Mouse (Mus musculus): ENCODE measurements around the gene Grid2. TPM values are rescaled to one million over a fixed set of nuclear protein-coding genes. Genes with fewer than 3 reads are reported as not detected.

The Grid2 gene
- polyA plus RNA-seq, 1 experiment, result not detected

DNA sequence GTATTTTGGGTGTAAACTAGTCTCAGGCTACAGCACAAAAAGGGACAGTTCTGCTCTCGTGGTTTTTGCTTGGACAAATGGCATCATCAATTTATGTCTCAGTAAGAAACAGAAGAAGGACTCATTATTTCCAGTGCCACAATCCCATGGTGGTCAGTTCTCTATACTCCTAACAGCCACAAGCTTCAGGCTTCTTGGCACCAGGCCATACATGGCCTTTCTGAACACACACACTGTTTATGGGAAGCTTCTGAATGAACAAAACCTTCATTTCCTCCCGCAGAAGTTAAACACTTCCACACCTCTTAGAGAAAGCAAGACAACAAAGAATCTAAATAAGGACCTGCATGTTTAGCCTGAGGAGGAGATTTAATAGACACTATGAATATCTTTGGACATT is 709.1 kb downstream of the Grid2 start:
- Histone ChIP-seq H3K9me3 (no peaks in the 10 kb centered on the region), H3K36me3 (replicated peaks; ENCODE audit: low read length) (no peaks in the 10 kb centered on the region), H3K4me1 (no peaks in the 10 kb centered on the region), H3K4me3 (replicated peaks) (no peak overlapping the region), H3K27me3 (replicated peaks) (no peaks in the 10 kb centered on the region)
- no peak for TF ChIP-seq FLI1 (IDR thresholded peaks at IDR 0.05; ENCODE audit: low read length)

DNA sequence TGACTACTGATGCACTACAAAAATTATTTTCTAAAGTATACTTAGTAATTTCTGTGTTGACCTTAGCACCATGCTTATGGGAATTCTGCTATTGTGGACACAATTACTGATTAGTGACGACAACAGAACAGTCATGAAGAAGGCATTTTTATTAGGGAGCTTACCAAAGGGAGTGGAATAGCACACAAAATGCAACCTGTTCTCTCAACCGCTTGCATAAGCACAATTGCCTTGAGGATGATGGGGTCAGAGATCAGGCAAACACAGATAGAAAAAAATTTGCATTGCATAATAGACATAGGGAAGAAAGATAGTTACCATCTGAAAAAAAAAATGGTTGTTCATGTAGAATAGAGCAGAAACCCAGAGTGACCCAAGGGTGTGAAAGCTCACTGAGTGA is 790.4 kb downstream of the Grid2 start:
- H3K27me3 ChIP-seq (replicated peaks), result no peaks in the 10 kb centered on the region
- H3K9me3 ChIP-seq, result no peaks in the 10 kb centered on the region
- H3K36me3 ChIP-seq (replicated peaks; ENCODE audit: low read length), result no peaks in the 10 kb centered on the region
- TF ChIP-seq GATA1 (IDR thresholded peaks at IDR 0.05; ENCODE audit: borderline replicate concordance, low read length) (no peak), FLI1 (IDR thresholded peaks at IDR 0.05; ENCODE audit: low read length) (no peak)
- no peaks in the 10 kb centered on the region for H3K4me1 ChIP-seq
- no peak overlapping the region for H3K4me3 ChIP-seq (replicated peaks)

DNA sequence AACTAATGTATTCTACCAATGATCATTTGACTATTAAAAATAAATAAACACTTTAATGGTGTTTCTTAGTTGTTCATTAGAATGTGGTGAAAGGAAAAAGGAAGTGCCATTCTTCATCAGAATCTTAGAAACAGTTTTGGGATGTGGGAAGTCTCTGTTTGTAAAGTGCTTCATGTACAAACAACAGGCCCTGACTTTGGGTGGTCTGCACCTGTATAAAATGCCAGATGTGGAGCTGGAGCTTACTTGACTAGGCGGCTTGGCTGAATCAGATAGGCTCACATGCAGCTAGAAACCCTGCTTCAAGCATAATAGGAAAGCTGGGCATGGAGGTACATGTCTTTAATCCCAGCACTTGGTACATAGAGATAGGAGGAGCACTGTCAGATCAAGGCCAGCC is 791.1 kb downstream of the Grid2 start:
- no peaks in the 10 kb centered on the region for H3K4me1 ChIP-seq
- TF ChIP-seq FLI1 (IDR thresholded peaks at IDR 0.05; ENCODE audit: low read length) (no peak), GATA1 (IDR thresholded peaks at IDR 0.05; ENCODE audit: borderline replicate concordance, low read length) (no peak)
- no peaks in the 10 kb centered on the region for H3K27me3 ChIP-seq (replicated peaks)
- no peaks in the 10 kb centered on the region for H3K36me3 ChIP-seq (replicated peaks; ENCODE audit: low read length)
- H3K9me3 ChIP-seq, result no peaks in the 10 kb centered on the region
- no peak overlapping the region for H3K4me3 ChIP-seq (replicated peaks)

DNA sequence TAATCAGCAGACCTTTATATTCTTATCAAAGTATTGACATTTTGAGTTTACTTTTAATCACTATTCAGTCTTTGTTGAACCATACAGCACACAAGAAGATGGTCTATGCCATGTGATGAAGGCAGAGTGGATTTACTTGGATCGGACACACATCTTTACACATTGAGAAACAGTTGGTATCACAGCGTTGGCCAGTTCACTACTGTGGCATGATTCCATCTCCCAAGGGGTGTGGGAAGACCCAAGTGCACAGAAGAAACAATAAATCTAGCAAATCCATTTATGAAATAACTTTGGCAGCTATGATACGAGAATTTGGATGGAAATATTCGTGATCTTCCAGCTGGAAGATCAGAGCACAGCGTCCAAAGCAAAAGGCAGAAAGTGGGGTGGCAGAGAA is 792.3 kb downstream of the Grid2 start:
- no peak overlapping the region for H3K4me3 ChIP-seq (replicated peaks)
- no peaks in the 10 kb centered on the region for H3K9me3 ChIP-seq
- no peaks in the 10 kb centered on the region for H3K4me1 ChIP-seq
- TF ChIP-seq FLI1 (IDR thresholded peaks at IDR 0.05; ENCODE audit: low read length) (no peak), GATA1 (IDR thresholded peaks at IDR 0.05; ENCODE audit: borderline replicate concordance, low read length) (no peak)
- H3K27me3 ChIP-seq (replicated peaks), result no peaks in the 10 kb centered on the region
- no peaks in the 10 kb centered on the region for H3K36me3 ChIP-seq (replicated peaks; ENCODE audit: low read length)

DNA sequence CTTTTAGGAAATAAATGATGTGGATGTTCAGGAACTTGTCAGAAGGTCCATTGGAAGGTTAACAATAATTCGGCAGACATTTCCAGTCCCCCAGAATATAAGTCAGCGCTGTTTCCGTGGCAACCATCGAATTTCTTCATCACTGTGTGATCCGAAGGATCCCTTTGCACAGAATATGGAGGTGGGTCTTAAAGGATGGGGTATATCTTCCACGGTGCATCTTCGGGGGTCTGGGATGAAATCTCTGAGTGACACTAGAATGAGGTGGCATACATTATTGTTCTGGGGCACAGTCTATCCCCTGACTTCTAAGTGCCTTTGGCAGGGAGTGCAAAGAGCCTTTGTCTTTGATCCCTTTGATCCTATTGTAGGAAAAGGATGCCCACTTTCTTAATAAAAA is 808.2 kb downstream of the Grid2 start:
- Histone ChIP-seq H3K27me3 (replicated peaks) (no peaks in the 10 kb centered on the region), H3K9me3 (no peaks in the 10 kb centered on the region), H3K4me3 (replicated peaks) (no peak overlapping the region), H3K4me1 (no peaks in the 10 kb centered on the region), H3K36me3 (replicated peaks; ENCODE audit: low read length) (no peaks in the 10 kb centered on the region)
- TF ChIP-seq GATA1 (IDR thresholded peaks at IDR 0.05; ENCODE audit: borderline replicate concordance, low read length) (no peak), FLI1 (IDR thresholded peaks at IDR 0.05; ENCODE audit: low read length) (no peak)

DNA sequence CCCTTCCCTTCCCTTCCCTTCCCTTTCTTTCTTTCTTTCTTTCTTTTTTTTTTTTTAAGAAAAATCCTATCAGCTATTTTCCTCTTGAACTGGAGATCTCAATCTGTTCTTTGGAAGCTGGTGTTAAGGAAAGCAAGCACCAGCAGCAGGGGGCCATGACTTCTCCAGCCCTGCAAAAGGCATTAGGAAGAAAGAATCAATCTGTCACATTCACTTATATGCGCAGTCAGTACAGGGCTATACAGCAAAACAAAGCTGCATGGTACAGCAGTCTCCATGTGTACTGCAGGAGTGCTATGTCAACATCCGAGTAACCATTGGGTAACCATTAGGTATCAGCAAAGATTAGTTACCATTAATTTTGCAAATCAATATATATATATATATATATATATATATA is 809.0 kb downstream of the Grid2 start:
- Histone ChIP-seq H3K9me3 (no peaks in the 10 kb centered on the region), H3K4me1 (no peaks in the 10 kb centered on the region), H3K36me3 (replicated peaks; ENCODE audit: low read length) (no peaks in the 10 kb centered on the region), H3K27me3 (replicated peaks) (no peaks in the 10 kb centered on the region), H3K4me3 (replicated peaks) (no peak overlapping the region)
- no peak for TF ChIP-seq FLI1 (IDR thresholded peaks at IDR 0.05; ENCODE audit: low read length)
- TF ChIP-seq GATA1 (IDR thresholded peaks at IDR 0.05; ENCODE audit: borderline replicate concordance, low read length), result no peak

DNA sequence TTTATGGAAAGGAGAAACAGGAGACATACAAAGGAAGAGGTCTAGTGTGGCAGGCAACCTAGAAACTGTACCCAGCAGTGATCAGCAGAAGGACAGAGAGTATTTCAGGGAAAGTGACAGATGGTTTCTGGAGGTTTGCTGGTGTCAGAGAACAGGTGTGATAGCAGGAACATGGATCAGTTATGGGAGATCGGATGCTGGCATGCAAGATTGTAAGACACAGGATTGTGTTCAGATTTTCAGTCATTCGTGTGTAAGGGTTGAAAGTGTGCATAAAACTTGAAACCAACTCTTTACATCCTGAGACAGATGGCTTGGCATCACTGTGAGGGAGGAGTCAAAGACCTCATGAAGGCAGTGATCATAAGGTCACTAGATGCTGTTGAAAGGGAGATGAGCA is 817.7 kb downstream of the Grid2 start:
- no peaks in the 10 kb centered on the region for H3K36me3 ChIP-seq (replicated peaks; ENCODE audit: low read length)
- TF ChIP-seq FLI1 (IDR thresholded peaks at IDR 0.05; ENCODE audit: low read length), result no peak
- no peak for TF ChIP-seq GATA1 (IDR thresholded peaks at IDR 0.05; ENCODE audit: borderline replicate concordance, low read length)
- H3K9me3 ChIP-seq, result peaks cover 3% of the 10 kb centered on the region; the same call in 1 of the 2 replicates
- H3K4me3 ChIP-seq (replicated peaks), result no peak overlapping the region
- H3K4me1 ChIP-seq, result no peaks in the 10 kb centered on the region
- H3K27me3 ChIP-seq (replicated peaks), result no peaks in the 10 kb centered on the region

DNA sequence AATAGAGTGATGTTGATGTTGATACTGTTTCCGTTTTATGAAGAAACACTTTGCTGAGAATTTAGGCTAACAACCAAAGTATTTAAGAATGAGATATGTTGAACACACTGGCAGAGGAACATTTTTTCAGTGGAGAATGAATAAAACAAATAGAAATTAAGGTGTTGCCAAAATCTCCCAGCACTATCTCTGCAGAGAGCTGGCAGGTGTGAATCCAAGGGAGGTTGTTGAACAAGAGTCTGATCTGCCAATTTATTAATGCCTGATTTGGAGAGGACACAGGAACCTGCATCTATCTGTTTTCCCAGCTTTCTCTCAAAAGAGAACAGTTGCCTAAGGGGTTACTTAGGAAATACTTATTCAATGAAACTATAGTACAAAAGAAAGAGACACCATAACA is 822.2 kb downstream of the Grid2 start:
- Histone ChIP-seq H3K9me3 (peaks cover 3% of the 10 kb centered on the region; the same call in 1 of the 2 replicates), H3K27me3 (replicated peaks) (no peaks in the 10 kb centered on the region), H3K4me3 (replicated peaks) (no peak overlapping the region), H3K4me1 (no peaks in the 10 kb centered on the region), H3K36me3 (replicated peaks; ENCODE audit: low read length) (no peaks in the 10 kb centered on the region)
- TF ChIP-seq FLI1 (IDR thresholded peaks at IDR 0.05; ENCODE audit: low read length), result no peak
- no peak for TF ChIP-seq GATA1 (IDR thresholded peaks at IDR 0.05; ENCODE audit: borderline replicate concordance, low read length)

DNA sequence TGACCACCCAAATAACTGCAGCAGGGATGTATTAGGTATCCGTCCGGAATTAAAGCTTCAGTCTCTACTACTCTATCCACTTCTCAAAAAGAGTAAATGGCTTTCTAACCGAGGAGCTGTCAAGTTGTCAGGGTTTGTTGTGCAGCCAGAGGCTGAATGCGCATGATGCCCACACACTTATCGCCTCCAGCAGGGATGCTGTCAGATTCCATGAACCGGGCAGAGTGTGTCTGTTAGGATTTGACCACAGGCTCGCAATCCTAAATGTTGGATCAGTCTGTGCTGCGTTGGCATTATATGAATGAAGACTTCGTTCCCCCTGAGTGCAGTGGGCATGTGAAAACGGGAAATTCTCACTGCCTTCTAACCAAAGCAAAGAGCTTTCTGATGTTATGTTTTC is 843.0 kb downstream of the Grid2 start:
- no peaks in the 10 kb centered on the region for H3K36me3 ChIP-seq (replicated peaks; ENCODE audit: low read length)
- no peaks in the 10 kb centered on the region for H3K27me3 ChIP-seq (replicated peaks)
- H3K9me3 ChIP-seq, result no peaks in the 10 kb centered on the region
- no peak overlapping the region for H3K4me3 ChIP-seq (replicated peaks)
- TF ChIP-seq GATA1 (IDR thresholded peaks at IDR 0.05; ENCODE audit: borderline replicate concordance, low read length) (no peak), FLI1 (IDR thresholded peaks at IDR 0.05; ENCODE audit: low read length) (no peak)
- H3K4me1 ChIP-seq, result no peaks in the 10 kb centered on the region

DNA sequence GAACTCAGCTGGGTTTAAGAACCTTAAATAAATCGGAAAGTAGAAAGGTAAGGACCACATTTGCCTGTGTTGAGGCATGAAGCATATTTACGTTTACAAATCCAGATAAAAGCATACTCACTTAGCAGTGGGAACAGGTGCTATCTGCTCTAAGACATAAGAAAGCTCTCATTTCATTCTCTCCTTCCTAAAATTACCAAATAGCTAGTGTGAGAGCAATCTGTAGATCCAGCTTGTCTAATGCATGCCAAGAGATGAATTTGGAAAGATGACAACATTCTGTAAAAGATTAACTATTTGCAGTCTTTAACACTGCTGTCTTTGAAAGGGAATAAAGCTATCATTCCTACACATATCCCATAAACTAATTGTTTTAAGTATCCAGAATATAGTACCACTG is 858.9 kb downstream of the Grid2 start:
- H3K9me3 ChIP-seq, result no peaks in the 10 kb centered on the region
- H3K27me3 ChIP-seq (replicated peaks), result no peaks in the 10 kb centered on the region
- H3K4me3 ChIP-seq (replicated peaks), result no peak overlapping the region
- TF ChIP-seq FLI1 (IDR thresholded peaks at IDR 0.05; ENCODE audit: low read length) (no peak), GATA1 (IDR thresholded peaks at IDR 0.05; ENCODE audit: borderline replicate concordance, low read length) (no peak)
- no peaks in the 10 kb centered on the region for H3K36me3 ChIP-seq (replicated peaks; ENCODE audit: low read length)
- H3K4me1 ChIP-seq, result no peaks in the 10 kb centered on the region

DNA sequence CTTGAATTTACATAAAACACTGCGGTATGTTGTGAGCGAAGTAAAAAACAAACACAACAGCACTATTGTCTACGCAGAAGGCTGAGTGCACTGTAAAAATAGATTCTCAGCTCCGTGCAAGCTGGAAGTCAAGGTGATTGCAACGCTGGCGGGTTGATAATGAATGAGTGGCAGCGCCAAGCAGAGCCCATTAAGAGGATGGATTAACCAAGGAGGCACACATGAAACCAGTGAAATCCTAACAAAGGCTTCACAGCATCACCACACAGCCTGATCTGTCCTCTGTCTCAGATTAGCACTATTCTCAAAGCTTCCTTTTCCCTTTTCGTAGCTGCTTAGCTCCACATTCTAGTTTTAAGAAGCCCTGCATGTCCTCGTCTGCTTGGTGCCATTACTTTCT is 880.6 kb downstream of the Grid2 start:
- Histone ChIP-seq H3K36me3 (replicated peaks; ENCODE audit: low read length) (no peaks in the 10 kb centered on the region), H3K27me3 (replicated peaks) (no peaks in the 10 kb centered on the region), H3K9me3 (0 out of 2 replicates have a peak, but pooled peaks cover 2% of the 10 kb centered on the region), H3K4me3 (replicated peaks) (no peak overlapping the region), H3K4me1 (no peaks in the 10 kb centered on the region)
- TF ChIP-seq GATA1 (IDR thresholded peaks at IDR 0.05; ENCODE audit: borderline replicate concordance, low read length) (no peak), FLI1 (IDR thresholded peaks at IDR 0.05; ENCODE audit: low read length) (no peak)

Data from megakaryocyte, embryonic 14.5 days (primary cell).